Mouse (Mus musculus) ES-E14 (cell line): ENCODE measurements around the gene Prkaa1.

ENCODE experiments used
- CHD2 ChIP-seq: IDR thresholded peaks from 2 replicates; pipeline ENCODE4 v1.6.1; 2014; ENCODE audit warnings: mild to moderate bottlenecking, low read depth, low read length, inconsistent platforms
- HCFC1 ChIP-seq: IDR thresholded peaks from 2 replicates; pipeline ENCODE4 v1.6.1; 2012; ENCODE audit warnings: low read length, inconsistent platforms, borderline replicate concordance; ENCODE audit not compliant: insufficient read depth
- MAFK ChIP-seq: IDR thresholded peaks from 2 replicates; pipeline ENCODE4 v1.6.1; 2014; ENCODE audit warnings: mild to moderate bottlenecking, low read depth, low read length, inconsistent platforms; ENCODE audit not compliant: insufficient read depth
- ZC3H11A ChIP-seq: IDR thresholded peaks from 2 replicates; pipeline ENCODE4 v1.6.1; 2012; ENCODE audit warnings: low read depth, mild to moderate bottlenecking, inconsistent platforms, low read length, borderline replicate concordance
- ZNF384 ChIP-seq: IDR thresholded peaks from 2 replicates; pipeline ENCODE4 v1.6.1; 2012; ENCODE audit warnings: low read depth, low read length, inconsistent platforms

- TF ChIP-seq ZC3H11A (no peak), ZNF384 (no peak), MAFK (no peak), HCFC1 (no peak), CHD2 (no peak; the same call in 1 of the 2 replicates)
Measured at GRCm38 (mm10) chr15:5119707-5120106, 24.0 kb upstream of the Prkaa1 start.
